Mouse (Mus musculus): ENCODE measurements at regions not wholly inside any gene's neighbourhood (a gene's known extent, or its start where the extent isn't known, plus 50 kb on each side); places are given as distances from the start of the nearest gene placed in this dataset.

DNA sequence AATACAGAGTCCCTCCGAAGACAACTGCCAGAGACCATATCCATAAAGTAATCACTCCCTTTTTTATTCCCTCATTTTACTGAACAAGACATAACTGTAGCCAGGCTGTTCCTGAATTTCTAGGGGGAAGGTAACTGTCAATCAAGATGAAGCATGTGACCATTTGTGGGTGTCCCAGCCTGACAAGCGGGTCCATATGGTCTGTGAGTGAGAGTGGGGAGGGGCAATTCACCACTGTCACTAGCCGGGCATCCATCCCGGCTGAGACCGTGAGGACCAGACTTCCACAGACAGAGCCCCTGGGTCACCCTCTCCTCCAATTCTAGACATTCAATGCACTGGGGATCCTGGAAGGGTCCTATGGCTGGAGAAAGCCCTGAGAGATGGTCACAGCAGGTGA lies 54.6 kb downstream of the Gm11733 start:
- 63% methylated on average over 5 of the region's 5 CpGs for WGBS
- DNase-seq (ENCODE audit: low read depth, low spot score) = no peak

DNA sequence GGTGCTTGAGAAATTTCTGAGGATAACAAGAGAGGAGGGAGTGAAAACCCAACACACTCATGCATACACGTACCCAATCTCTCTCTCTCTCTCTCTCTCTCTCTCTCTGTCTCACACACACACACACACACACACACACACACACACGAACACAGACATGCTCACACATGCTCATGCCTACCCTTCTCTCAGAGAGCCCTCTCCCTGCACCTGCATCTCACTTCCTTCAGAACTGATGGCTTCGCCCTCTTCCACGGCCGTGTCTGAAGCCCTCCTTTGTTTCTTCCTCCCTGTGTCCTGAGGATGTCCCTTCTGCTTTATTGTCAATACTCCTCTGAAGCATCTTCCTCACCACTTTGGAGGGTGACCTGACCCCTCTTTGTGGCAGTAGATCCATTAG lies 56.4 kb downstream of the Gm11733 start:
- WGBS = 61% methylated on average over 5 of the region's 5 CpGs
- DNase-seq (ENCODE audit: low read depth, low spot score) = no peak

DNA sequence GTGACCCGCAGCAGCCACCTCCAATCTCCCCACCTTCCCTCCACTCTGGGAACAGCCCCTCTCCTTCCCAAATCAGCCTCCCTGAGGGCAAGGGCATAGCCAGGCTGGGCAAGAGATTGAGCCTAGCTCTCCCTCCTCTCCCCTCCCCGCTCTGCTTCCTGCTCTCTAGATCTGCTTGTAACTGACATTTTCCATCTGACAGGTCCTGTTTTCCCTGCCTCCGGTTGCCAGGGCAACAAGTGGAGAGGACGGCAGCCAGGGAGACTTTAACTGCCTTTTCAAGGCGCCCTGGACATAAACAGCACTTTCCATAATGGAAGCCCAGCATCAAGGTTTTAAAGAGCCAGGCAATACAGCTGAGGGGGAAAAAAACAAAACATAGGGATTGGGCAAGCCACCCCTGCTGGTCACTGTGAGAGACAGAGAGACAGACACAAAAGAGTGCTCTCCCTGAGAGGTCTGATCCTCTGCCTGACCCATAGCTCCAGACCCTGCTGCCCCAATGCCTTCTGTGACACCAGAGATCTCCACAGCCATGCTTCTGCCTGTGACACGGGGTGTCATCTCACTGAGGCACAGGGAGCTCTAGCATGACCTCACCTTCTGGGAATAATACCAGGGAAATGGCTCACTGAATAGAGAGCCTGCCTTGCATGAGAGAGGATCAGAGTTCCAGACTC lies 57.2 kb downstream of the Gm11733 start:
- WGBS = 9% methylated on average over 6 of the region's 6 CpGs
- no peak for DNase-seq (ENCODE audit: low read depth, low spot score)

GRCm38 (mm10) chr11:117543191-117543590 lies 59.0 kb downstream of the Gm11733 start:
- no peak for DNase-seq (ENCODE audit: low read depth, low spot score)
- WGBS = 54% methylated on average over 6 of the region's 6 CpGs

GRCm38 (mm10) chr11:117544507-117544906 lies 60.3 kb downstream of the Gm11733 start:
- 30% methylated on average over 6 of the region's 6 CpGs for WGBS
- no peak for DNase-seq (ENCODE audit: low read depth, low spot score)

GRCm38 (mm10) chr11:117544926-117545325 lies 60.8 kb downstream of the Gm11733 start:
- no peak for DNase-seq (ENCODE audit: low read depth, low spot score)
- WGBS = 50% methylated on average over 3 of the region's 3 CpGs

DNA sequence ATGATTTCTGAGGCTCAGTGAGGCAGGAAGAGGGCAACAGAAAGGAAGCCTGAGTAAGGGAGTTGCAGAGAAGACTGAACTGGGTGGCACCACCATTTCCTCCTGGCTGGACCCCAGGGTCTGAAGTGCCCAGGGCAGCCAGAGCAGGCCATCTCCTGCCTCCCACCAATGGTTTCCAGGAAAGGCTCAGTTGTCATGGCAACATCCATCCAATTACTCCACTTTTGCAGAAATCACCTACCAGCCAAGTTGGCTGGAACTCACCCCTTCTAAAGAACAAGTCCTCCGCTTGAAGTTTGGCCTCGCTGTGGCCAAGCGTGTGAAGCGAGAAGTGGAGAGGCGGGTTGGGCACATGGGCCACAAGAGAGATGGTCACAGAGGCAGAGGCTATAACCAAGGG lies 67.8 kb downstream of the Gm11733 start:
- 94% methylated on average over 5 of the region's 5 CpGs for WGBS
- DNase-seq (ENCODE audit: low read depth, low spot score) = no peak

DNA sequence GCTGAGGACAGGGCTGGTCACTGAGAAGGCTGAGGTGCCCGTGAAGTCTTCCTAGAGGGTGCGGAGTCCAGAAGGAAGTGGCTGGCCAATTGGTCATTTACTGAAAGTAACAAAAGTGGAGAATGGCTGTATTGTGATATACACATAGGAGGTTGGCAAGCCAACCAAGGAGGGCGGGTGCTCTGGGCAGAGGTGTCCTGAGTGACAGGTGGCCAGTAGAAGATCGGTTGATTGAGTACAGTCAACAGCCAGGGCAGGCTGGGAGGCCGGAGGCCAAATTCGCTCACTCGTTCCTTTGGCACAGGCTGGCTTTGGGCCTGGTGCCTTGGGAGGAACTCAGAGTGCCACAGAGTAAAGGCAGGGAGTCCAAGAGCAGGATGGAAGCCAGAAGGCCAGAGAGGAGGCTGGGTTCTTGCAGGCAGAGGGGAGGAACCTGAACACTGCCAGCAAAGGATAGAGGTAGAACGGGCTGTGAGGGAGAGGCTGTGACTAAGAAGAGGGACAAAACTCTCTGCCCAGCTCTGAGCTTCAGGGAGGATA lies 68.3 kb downstream of the Gm11733 start:
- WGBS = 61% methylated on average over 8 of the region's 8 CpGs

GRCm38 (mm10) chr11:117554111-117554510 lies 69.9 kb downstream of the Gm11733 start:
- no peak for DNase-seq (ENCODE audit: low read depth, low spot score)
- WGBS = 67% methylated on average over 10 of the region's 10 CpGs

More for the DNA sequence above, 68.3 kb downstream of the Gm11733 start:
- no peak for DNase-seq (ENCODE audit: low read depth, low spot score)

GRCm38 (mm10) chr11:117557474-117558381 lies 73.6 kb downstream of the Gm11733 start:
- DNase-seq (ENCODE audit: low read depth, low spot score) = no peak
- 69% methylated on average over 16 of the region's 16 CpGs for WGBS

- no peak for DNase-seq (ENCODE audit: low read depth, low spot score)
Observed at GRCm38 (mm10) chr11:117559839-117560238, 75.7 kb downstream of the Gm11733 start.

- WGBS = 36% methylated on average over 9 of the region's 9 CpGs
- no peak for DNase-seq (ENCODE audit: low read depth, low spot score)
Observed at GRCm38 (mm10) chr11:117567961-117568605, 83.9 kb downstream of the Gm11733 start.

GRCm38 (mm10) chr11:117568606-117568991 lies 84.4 kb downstream of the Gm11733 start:
- WGBS = 5% methylated on average over 9 of the region's 9 CpGs
- peak; percentile 66 for DNase-seq (ENCODE audit: low read depth, low spot score)

- WGBS = 73% methylated on average over 8 of the region's 8 CpGs
- no peak for DNase-seq (ENCODE audit: low read depth, low spot score)
Observed at GRCm38 (mm10) chr11:117569566-117570101, 84.5 kb upstream of the Tnrc6c start.

DNA sequence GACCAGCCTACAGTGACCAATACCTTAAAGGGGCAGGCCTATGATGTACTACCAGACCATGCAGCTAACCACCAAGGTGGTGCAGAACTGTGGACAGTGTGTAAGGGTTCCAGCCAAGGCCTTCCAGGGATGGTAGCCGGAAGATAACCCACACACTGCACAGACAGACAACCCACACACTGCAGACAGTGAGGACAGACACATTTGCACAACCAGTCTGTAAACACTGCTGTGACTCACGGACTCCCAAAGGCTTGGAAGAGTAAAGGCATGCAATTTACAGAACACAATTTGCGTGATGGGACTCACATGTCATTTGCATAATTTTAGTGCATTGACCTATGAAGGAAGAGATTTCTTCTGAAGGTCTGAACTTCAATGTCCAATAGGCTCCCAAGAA lies 82.2 kb upstream of the Tnrc6c start:
- WGBS = 72% methylated on average over 3 of the region's 3 CpGs
- no peak for DNase-seq (ENCODE audit: low read depth, low spot score)

DNA sequence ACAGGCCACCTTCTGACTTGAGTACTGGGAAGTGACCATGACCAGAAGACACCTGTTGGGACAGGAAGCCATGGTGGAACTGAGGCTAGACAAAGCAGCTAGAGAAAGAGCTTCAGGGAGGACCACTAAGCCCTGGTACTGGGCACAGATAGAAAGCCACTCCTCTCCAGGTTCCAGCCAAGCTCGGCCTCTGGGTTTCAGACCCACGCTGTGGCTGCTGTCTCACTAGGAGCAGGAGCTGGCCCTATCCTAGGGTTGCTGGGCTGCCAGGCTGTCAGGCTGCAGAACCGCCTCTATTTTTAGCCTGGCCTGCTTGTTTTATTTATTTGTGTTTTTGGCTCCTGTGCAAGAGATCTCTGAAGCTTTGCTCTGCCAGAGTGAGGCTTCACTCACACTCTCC lies 79.4 kb upstream of the Tnrc6c start:
- no peak for DNase-seq (ENCODE audit: low read depth, low spot score)
- WGBS = 34% methylated on average over 3 of the region's 3 CpGs

DNA sequence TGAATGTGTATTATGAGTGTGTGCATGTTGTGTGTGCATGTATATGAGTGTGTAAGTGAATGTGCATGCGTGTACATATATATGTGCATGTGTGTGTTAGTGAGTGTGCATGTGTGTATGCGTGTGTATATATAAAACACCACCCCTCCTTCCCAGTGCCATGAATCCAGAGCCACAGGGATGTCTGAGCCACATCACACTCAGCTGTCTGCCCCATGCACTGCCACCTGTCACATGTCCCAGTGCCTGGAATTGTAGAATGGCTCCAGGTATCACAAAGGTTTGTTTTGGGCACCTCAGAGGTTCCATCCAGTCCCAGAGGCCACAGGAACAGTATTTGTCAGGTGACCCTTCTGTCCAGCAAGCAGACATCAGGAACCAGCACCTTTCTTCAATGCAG lies 75.0 kb upstream of the Tnrc6c start:
- WGBS = 98% methylated on average over 2 of the region's 2 CpGs
- DNase-seq (ENCODE audit: low read depth, low spot score) = no peak

DNA sequence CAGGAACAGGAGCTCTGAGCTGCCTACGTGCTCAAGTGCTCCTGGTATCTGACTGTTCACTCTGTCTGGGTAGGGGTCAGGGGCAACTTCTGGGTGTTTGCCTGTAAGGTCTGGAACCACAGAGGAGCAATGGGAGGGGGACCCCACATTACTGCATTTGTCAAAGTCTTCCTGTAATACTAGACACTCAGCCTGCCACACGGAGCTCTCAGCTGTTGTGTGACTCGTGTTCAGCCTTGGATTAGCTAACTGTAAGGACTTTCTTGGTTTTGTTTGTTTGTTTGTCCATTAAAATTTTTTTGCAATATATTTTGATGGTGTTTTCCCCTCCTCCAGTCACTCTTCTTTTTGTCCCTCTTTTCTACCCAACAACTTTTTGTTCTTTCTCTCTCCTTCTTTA lies 74.4 kb upstream of the Tnrc6c start:
- no peak for DNase-seq (ENCODE audit: low read depth, low spot score)
- WGBS = 71% methylated on average over 3 of the region's 3 CpGs

DNA sequence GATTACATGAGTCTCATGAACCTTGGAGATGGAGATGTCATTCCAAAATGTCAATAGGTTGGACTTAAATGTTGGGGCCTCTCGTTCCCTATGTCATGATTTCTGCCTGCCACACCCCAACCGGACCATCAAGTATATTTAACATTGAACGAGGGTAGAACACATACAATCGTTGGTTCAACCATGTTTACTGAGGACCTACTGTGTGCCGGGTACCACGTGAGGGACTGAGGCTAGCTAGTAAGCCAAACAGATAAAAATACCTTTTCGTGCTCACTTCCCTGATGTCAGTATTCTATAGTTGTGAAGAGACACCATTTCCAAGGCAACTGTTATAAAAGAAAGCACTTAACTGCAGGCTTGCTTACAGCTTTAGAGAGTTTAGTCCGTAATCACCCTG lies 70.6 kb upstream of the Tnrc6c start:
- no peak for DNase-seq (ENCODE audit: low read depth, low spot score)
- WGBS = 81% methylated on average over 8 of the region's 8 CpGs

- WGBS = 84% methylated on average over 5 of the region's 5 CpGs
- no peak for DNase-seq (ENCODE audit: low read depth, low spot score)
Observed at GRCm38 (mm10) chr11:117585556-117585955, 68.5 kb upstream of the Tnrc6c start.
